Comparison of ENCODE assay signal across 12 mouse cellular contexts in genomic region chr5:96922716-96923076, GRCm38 (mm10).
DNase-seq lines count a peak whose midpoint lies in the region; ATAC-seq and TF ChIP-seq lines count a peak whose summit lies in the region.
"Had no signal": no experiment of that assay in that cellular context is flagged by ENCODE, and none has a peak within 500 bp of the region (broad histone marks: within the 10 kb centered on the region; RNA-seq: fewer than 3 reads in every experiment).

No protein-coding gene starts in this region.

- no peak overlapping the region for H3K9ac ChIP-seq in heart, embryonic 11.5 days (ENCODE audit: low read depth, low read length)
- H3K9ac ChIP-seq in lung, embryonic 14.5 days, result no peak overlapping the region
- H3K9ac ChIP-seq in heart, postnatal 0 days (replicated peaks; ENCODE audit: low read depth, low read length), result no peak overlapping the region
- H3K9ac ChIP-seq: stomach, embryonic 15.5 days had no signal

- no peak for TF ChIP-seq POLR2A in bone marrow, adult 2 months (IDR thresholded peaks at IDR 0.05; ENCODE audit: borderline replicate concordance, control insufficient read depth, low read depth, low read length)

- intact Hi-C loops in heart, postnatal 36 days (cut with DNase I), result loop anchor here (5.0 kb wide), 1 partner anchor 130 kb away; the partner anchor contains the start of gene Anxa3

- no peaks in the 10 kb centered on the region for H3K36me3 ChIP-seq in heart, embryonic 11.5 days (ENCODE audit: control insufficient read depth, insufficient read depth, low read length)
- no peaks in the 10 kb centered on the region for H3K36me3 ChIP-seq in lung, embryonic 14.5 days (ENCODE audit: insufficient read depth)
- H3K36me3 ChIP-seq in heart, postnatal 0 days (replicated peaks; ENCODE audit: control insufficient read depth, insufficient read depth, low read length), result no peaks in the 10 kb centered on the region
- H3K36me3 ChIP-seq: stomach, embryonic 15.5 days had no signal

- no peaks in the 10 kb centered on the region for H3K27me3 ChIP-seq in heart, embryonic 11.5 days (ENCODE audit: control insufficient read depth, insufficient read depth, low read length)
- H3K27me3 ChIP-seq in lung, embryonic 14.5 days (ENCODE audit: insufficient read depth, low read length), result no peaks in the 10 kb centered on the region
- H3K27me3 ChIP-seq in heart, postnatal 0 days (ENCODE audit: control insufficient read depth, insufficient read depth, low read length), result no peaks in the 10 kb centered on the region
- H3K27me3 ChIP-seq: stomach, embryonic 15.5 days had no signal

- 66% methylated on average over 4 of the region's 4 CpGs for WGBS in heart, embryonic 11.5 days (ENCODE audit: insufficient replicate concordance)
- 84% methylated on average over 4 of the region's 4 CpGs for WGBS in lung, embryonic 14.5 days
- 38% methylated on average over 4 of the region's 4 CpGs for WGBS in bone marrow, adult 2 months
- WGBS in heart, postnatal 0 days, result 72% methylated on average over 4 of the region's 4 CpGs

- ATAC-seq in heart, embryonic 11.5 days (replicated peaks; ENCODE audit: insufficient number of reproducible peaks, low FRiP score, low TSS enrichment), result no peak
- ATAC-seq in lung, embryonic 14.5 days (ENCODE audit: insufficient read depth), result no peak
- ATAC-seq in heart, postnatal 0 days (ENCODE audit: insufficient read depth, low read depth), result no peak
- no peak for ATAC-seq in megakaryocyte progenitor cell, adult 5-6 weeks (replicated peaks; ENCODE audit: poor library complexity)

- TF ChIP-seq EP300 in heart, postnatal 0 days (IDR thresholded peaks at IDR 0.05; ENCODE audit: low read depth), result no peak

- peak overlapping the region; percentile 82 for H3K27ac ChIP-seq in heart, embryonic 11.5 days (ENCODE audit: low read depth, low read length)
- H3K27ac ChIP-seq in lung, embryonic 14.5 days (ENCODE audit: low read depth), result peak overlapping the region; percentile 76; the same call in 1 of the 2 replicates
- peak overlapping the region; percentile 50; the same call in 1 of the 2 replicates for H3K27ac ChIP-seq in bone marrow, adult 2 months (ENCODE audit: control insufficient read depth, insufficient read depth, low read depth, low read length, poor library complexity)
- H3K27ac ChIP-seq in heart, postnatal 0 days (ENCODE audit: low read depth), result peak overlapping the region; percentile 82

- no peaks in the 10 kb centered on the region for H3K9me3 ChIP-seq in heart, embryonic 11.5 days (replicated peaks; ENCODE audit: control insufficient read depth, low read length)
- H3K9me3 ChIP-seq in lung, embryonic 14.5 days (ENCODE audit: low read depth, low read length), result no peaks in the 10 kb centered on the region
- H3K9me3 ChIP-seq in heart, postnatal 0 days (replicated peaks; ENCODE audit: control insufficient read depth, low read length), result no peaks in the 10 kb centered on the region
- H3K9me3 ChIP-seq: stomach, embryonic 15.5 days had no signal

- no peak overlapping the region for H3K4me2 ChIP-seq in heart, embryonic 11.5 days
- no peak overlapping the region for H3K4me2 ChIP-seq in lung, embryonic 14.5 days
- H3K4me2 ChIP-seq in heart, postnatal 0 days (ENCODE audit: low read depth, low read length), result no peak overlapping the region
- H3K4me2 ChIP-seq: stomach, embryonic 15.5 days had no signal

- peaks cover 6% of the 10 kb centered on the region; the same call in 1 of the 2 replicates for H3K4me1 ChIP-seq in heart, embryonic 11.5 days (ENCODE audit: control insufficient read depth, insufficient read depth, low read length)
- H3K4me1 ChIP-seq in lung, embryonic 14.5 days (ENCODE audit: insufficient read depth), result peaks cover 4% of the 10 kb centered on the region
- H3K4me1 ChIP-seq in bone marrow, adult 2 months (ENCODE audit: control insufficient read depth, insufficient read depth, low read length), result peaks cover 9% of the 10 kb centered on the region
- peaks cover 17% of the 10 kb centered on the region for H3K4me1 ChIP-seq in heart, postnatal 0 days (ENCODE audit: control insufficient read depth, insufficient read depth)
- H3K4me1 ChIP-seq: stomach, embryonic 15.5 days had no signal

- no peak for TF ChIP-seq CTCF in lung, embryonic 14.5 days (IDR thresholded peaks at IDR 0.05; ENCODE audit: low read depth)
- no peak for TF ChIP-seq CTCF in bone marrow, adult 2 months (IDR thresholded peaks at IDR 0.05; ENCODE audit: control insufficient read depth, insufficient read depth, low read length)
- no peak for TF ChIP-seq CTCF in heart, postnatal 0 days (IDR thresholded peaks at IDR 0.05; ENCODE audit: low read depth)

- no peak for DNase-seq in heart, postnatal 36 days
- DNase-seq in lung, embryonic 14.5 days, result no peak
- DNase-seq in lung, postnatal 10 days, result no peak
- DNase-seq in heart, postnatal 0 days (ENCODE audit: low spot score), result no peak
- no peak for DNase-seq in cerebellum, adult 9-11 months
- DNase-seq: cerebellum, adult 2 months; layer of hippocampus, postnatal 36 days; retina, postnatal 1 day had no signal

- H3K4me3 ChIP-seq in heart, embryonic 11.5 days (ENCODE audit: low read depth, low read length), result no peak overlapping the region
- no peak overlapping the region for H3K4me3 ChIP-seq in lung, embryonic 14.5 days (ENCODE audit: low read depth, low read length)
- H3K4me3 ChIP-seq in bone marrow, adult 2 months (replicated peaks; ENCODE audit: control insufficient read depth, low read depth, low read length), result no peak overlapping the region
- no peak overlapping the region for H3K4me3 ChIP-seq in heart, postnatal 0 days (ENCODE audit: low read depth, low read length)
- H3K4me3 ChIP-seq: stomach, embryonic 15.5 days had no signal
